Mouse (Mus musculus) liver, embryonic 14.5 days (tissue): Measurements from ENCODE around the gene Chid1.

Experiments used
- CTCF ChIP-seq: IDR thresholded peaks from 2 replicates; pipeline ENCODE4 v1.5.1; 2016; ENCODE audit warnings: antibody characterized with exemption, low read depth, control low read depth
- EP300 ChIP-seq: IDR thresholded peaks from 2 replicates; pipeline ENCODE4 v1.6.1; 2016; ENCODE audit warnings: antibody characterized with exemption, low read depth

DNA sequence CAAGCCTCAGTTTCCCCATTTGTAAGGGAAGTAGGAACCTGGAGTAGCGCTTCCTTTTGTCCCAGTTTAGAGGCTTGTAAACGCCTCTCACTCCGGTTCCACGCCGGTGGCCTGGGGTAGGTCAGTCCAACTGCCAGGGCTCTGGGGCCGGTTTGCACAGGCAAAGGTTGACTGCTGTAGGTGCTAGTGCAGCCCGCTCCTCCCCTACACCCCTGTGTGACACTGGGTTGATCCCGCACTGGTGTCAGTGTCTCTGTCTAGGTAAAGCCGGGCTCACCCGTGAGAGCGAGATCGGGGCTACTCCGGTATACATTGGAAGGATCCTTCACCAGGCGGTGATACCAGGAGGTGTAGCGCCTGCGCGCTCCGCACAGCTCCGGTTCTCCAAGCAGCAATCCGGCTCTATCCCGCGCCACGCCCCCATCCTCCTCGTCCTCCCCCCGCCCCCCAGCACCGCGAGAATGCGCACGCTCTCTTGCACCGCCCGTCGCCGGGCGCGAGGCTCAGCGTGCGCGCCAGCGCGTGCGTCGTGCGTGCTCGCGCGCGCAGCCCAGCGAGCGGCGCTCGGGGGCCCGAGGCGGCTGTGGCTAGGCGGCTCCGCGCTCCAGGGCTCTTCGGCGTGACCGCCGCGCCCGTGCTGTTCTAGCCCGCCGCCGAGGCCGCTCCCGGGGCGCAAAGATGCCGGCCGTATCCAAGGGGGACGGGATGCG lies 22.2 kb upstream of the Chid1 start, which contains the start of gene Ap2a2:
- TF ChIP-seq CTCF (no peak), EP300 (no peak)
